ENCODE assay signal across 19 mouse cellular contexts in genomic region chr10:119138237-119138636, GRCm38 (mm10).
"Had no signal": no experiment of that assay in that cellular context is flagged by ENCODE, and none has a peak within 500 bp of the region (broad histone marks: within the 10 kb centered on the region; RNA-seq: fewer than 3 reads in every experiment).

No protein-coding gene starts in this region.

- DNase-seq: lung, adult 18-20 months; lung, embryonic 14.5 days; lung, postnatal 10 days; lung, postnatal 4 days; midbrain, embryonic 14.5 days; retina, postnatal 1 day; right cerebral cortex, adult 18-20 months; right cerebral cortex, postnatal 25 days; right cerebral cortex, postnatal 4 days; spleen, adult 18-20 months; thymus, adult 18-20 months; thymus, postnatal 14 days; thymus, postnatal 36 days had no signal

- H3K9ac ChIP-seq: lung, embryonic 14.5 days; midbrain, embryonic 12.5 days; neural tube, embryonic 13.5 days; neural tube, embryonic 15.5 days had no signal

- H3K9me3 ChIP-seq: midbrain, embryonic 10.5 days; midbrain, embryonic 12.5 days; neural tube, embryonic 13.5 days; neural tube, embryonic 15.5 days had no signal

- H3K36me3 ChIP-seq: midbrain, embryonic 10.5 days; midbrain, embryonic 12.5 days; neural tube, embryonic 13.5 days; neural tube, embryonic 15.5 days had no signal

- H3K4me2 ChIP-seq: lung, embryonic 14.5 days; midbrain, embryonic 12.5 days; neural tube, embryonic 13.5 days; neural tube, embryonic 15.5 days had no signal

- H3K4me3 ChIP-seq: midbrain, embryonic 10.5 days; midbrain, embryonic 12.5 days; myocyte; neural tube, embryonic 13.5 days; neural tube, embryonic 15.5 days had no signal

- H3K27me3 ChIP-seq: midbrain, embryonic 12.5 days; neural tube, embryonic 13.5 days; neural tube, embryonic 15.5 days had no signal

- ATAC-seq: midbrain, embryonic 16.5 days had no signal

- H3K27ac ChIP-seq: midbrain, embryonic 10.5 days; midbrain, embryonic 12.5 days; neural tube, embryonic 13.5 days; neural tube, embryonic 15.5 days had no signal
